8 mouse cellular contexts compared by ENCODE assay signal in genomic region chr1:134559976-134560375, GRCm38 (mm10). TPM values are rescaled to one million over a fixed set of nuclear protein-coding genes. Genes with fewer than 3 reads are reported as not detected.
DNase-seq lines count a peak whose midpoint lies in the region; ATAC-seq lines count a peak whose summit lies in the region.

Gene Kdm5b (plus strand): TSS chr1:134560171.

- intact Hi-C loops in left cerebral cortex, postnatal 14 days (cut with DNase I): loop anchor here (5.0 kb wide), 2 partner anchors 38 to 483 kb away; partner anchors contain the start of gene Btg2

- peak; percentile 41 for ATAC-seq in inflammation-experienced regulatory T-cells, adult 6 months
- 0 out of 2 replicates have a peak, but pooled peaks have one; percentile 16 for ATAC-seq in megakaryocyte-erythroid progenitor cell, adult 5-6 weeks (replicated peaks; ENCODE audit: low FRiP score, low TSS enrichment, poor library complexity, severe bottlenecking)

- DNase-seq in adipocyte (ENCODE audit: low spot score): peak; percentile 84
- peak; percentile 93 for DNase-seq in embryo, embryonic 11 days
- peak; percentile 86 for DNase-seq in gastrocnemius, postnatal 25 days
- DNase-seq in left cerebral cortex, postnatal 14 days (ENCODE audit: low spot score in 2 of 2): peak; percentile 69 to 88
- DNase-seq in right cerebral cortex, postnatal 25 days: peak; percentile 87
- DNase-seq in urinary bladder, postnatal 4 days (ENCODE audit: low spot score in 2 of 2): peak; percentile 91 to 92

RNA-seq across cellular contexts. Expression of gene Kdm5b, which starts in this region (rescaled TPM):
- 10 to 100 TPM; 11.3 to 11.7 TPM for total RNA-seq in gastrocnemius, postnatal 25 days (2021)
- 10 to 100 TPM in 2 of 3 experiments, 1 to 10 TPM in 1; 6.4 to 19.8 (median 16.5) TPM for polyA plus RNA-seq in inflammation-experienced regulatory T-cells, adult 6 months (2017; shearing (Covaris generic))
- total RNA-seq in left cerebral cortex, postnatal 14 days (2021): 10 to 100 TPM; 59.0 to 63.2 TPM
- total RNA-seq in megakaryocyte-erythroid progenitor cell, adult 5-6 weeks (2014; fragmentation: Nextera tagmentation): 35.0 and 42.7 TPM in 2 replicates
- 25.5 and 41.3 TPM in 2 replicates for total RNA-seq in megakaryocyte-erythroid progenitor cell, adult 5-6 weeks (2017)

Comparison
In these comparisons a context has a peak if more than half of its experiments do, and no peak if none do; other contexts are left out.
1. Peak in every context shown above with its lines: DNase-seq and ATAC-seq.